Mouse (Mus musculus) right cerebral cortex, adult 2 months (tissue): Measurements from ENCODE around the gene Mlxip.

Source experiments
- DNase-seq, 2 experiments: peaks; one replicate each; pipeline ENCODE4 v3.0.0; 2021 to 2022; ENCODE audit warnings: low spot score in 2 of 2

Mlxip gene

DNA sequence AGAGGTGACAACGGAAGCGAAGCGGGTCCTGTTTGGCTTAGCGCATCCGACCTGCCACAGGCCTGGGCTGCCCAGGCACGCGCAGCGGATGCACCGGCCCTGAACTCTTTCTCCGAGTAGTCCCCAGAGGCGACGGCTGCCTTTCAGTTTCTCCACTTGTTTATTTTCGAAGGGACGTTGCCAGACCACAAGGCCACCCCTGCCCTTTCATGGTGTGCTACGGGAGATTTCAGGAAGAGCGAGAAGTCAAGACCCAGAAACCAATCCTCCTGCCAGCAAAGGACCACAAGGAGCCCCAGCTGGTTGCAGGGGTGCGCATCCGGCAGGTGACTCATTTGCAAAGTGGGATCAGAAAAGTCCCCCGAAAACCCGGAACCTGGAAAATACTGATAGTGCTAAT lies 12.6 kb upstream of the Mlxip start:
- no peak for DNase-seq

DNA sequence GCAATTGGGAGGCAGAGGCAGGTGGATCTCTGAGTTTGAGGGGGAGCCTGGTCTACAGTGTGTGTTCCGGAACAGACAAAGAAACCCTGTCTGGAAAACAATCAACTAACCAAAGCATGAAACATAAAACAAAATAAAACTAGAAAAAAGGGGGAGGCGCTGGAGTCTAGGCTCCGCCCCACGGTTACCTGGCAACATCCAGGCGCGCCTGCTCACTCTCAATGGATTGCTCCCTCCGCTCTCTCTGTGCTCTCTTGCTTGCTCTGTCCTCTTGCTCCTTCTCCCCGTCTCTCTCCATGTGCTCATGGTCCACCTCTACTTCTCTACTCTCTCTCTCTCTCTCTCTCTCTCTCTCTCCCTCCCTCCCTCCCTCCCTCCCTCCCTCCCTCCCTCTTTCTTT lies 11.9 kb upstream of the Mlxip start:
- no peak for DNase-seq

DNA sequence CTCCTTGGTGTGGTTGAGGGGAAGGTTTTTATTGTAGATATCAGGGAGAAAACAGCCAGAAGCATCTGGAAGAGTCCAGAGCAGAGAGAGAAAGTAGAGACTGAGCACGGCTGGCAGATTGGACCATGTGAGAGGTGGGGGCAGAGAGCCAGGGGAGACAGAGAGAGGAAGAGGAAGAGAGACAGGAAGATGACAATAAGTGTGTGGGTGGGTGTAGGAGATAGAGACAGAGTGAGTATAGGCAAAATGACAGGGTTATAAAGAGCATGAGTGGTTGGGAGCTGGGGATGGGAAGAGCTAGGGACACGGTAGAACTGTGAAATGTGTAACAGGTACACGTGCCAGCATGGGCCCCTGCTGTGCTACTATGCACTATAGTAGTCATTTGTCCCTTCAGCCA lies 6.1 kb upstream of the Mlxip start:
- DNase-seq: no peak

DNA sequence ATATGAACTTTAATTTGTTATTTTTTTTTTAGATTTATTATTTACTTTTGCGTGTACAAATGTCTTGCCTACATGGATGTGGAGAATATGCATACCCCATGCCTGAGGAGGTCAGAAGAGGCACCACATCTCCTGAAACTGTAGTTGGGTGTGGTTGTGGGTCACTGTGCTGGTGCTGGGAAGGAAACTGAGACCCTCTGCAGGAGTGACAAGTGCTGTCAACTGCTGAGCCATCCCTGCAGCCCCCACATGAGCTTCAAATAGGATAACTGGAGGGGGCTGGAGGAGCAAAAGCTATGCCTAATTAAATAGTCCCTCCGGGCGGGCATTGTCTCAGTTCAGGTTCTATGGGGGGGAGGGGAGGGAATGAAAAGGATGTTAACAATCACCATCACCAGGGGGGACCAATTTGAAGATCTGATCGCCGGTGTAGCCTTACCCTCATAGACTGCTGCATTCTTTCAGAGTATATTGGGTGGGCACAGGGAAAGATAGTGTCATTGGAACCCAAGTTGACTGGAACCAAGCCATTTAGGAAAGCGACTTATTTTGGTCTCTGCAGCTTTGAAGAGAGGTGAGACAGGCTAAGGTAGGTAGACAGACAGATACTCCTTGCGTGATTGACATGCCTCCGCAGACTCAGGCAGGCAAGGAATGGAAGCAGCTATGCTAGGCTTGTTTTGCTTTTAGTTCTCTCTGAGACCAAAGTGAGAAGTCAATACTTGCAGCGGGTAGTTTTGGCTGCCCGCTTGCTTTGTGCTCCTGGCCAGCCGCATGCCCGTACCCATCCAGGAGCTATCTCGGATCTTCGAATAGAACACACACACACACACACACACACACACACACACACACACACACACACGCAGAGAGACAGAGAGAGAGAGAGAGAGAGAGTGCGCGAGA lies 3.8 kb upstream of the Mlxip start:
- DNase-seq: peak in 1 of 2 experiments; percentile 23

DNA sequence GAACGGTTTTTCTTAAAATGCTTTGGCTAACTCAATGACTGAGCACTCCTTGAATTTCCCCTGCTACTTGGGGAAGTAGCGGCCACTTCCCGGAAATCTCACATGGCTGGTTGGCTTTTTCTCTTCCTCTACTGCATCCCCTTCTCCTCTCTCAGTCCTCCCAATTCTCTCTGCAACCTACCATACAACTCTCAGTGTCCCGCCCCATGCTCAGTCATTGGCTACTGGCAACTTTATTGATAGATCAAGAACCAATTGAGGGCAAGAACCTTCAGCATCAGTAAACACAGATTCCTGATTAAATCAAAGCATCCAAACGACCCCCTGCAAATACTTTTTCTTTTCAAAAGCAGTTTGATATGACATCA lies 3.2 kb upstream of the Mlxip start:
- peak; percentile 68 to 79 for DNase-seq

DNA sequence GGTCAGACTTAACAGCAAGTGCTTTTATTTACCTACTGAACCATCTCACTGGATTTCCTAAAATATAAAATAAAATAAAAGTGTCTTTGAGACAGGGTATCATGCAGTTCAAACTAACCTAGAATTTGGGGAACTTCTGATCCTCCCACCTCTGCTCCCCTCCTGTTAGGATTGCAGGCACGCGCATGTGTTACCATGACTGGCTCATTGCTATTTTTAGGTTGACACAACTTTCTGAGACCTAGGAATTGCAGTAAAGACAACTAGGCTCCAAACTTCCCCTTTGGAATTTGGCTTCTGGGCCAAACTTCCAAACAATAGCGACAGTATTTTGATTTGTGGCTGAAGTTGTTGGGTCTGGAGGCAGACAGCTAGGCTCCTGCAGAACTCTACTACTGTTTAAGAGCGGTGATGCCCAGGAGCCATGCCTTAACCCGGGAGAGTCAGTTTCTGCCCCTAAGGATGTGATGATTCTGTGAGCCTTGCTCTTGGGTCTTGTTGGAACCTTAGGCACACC lies 754 bp upstream of the Mlxip start:
- DNase-seq: no peak

DNA sequence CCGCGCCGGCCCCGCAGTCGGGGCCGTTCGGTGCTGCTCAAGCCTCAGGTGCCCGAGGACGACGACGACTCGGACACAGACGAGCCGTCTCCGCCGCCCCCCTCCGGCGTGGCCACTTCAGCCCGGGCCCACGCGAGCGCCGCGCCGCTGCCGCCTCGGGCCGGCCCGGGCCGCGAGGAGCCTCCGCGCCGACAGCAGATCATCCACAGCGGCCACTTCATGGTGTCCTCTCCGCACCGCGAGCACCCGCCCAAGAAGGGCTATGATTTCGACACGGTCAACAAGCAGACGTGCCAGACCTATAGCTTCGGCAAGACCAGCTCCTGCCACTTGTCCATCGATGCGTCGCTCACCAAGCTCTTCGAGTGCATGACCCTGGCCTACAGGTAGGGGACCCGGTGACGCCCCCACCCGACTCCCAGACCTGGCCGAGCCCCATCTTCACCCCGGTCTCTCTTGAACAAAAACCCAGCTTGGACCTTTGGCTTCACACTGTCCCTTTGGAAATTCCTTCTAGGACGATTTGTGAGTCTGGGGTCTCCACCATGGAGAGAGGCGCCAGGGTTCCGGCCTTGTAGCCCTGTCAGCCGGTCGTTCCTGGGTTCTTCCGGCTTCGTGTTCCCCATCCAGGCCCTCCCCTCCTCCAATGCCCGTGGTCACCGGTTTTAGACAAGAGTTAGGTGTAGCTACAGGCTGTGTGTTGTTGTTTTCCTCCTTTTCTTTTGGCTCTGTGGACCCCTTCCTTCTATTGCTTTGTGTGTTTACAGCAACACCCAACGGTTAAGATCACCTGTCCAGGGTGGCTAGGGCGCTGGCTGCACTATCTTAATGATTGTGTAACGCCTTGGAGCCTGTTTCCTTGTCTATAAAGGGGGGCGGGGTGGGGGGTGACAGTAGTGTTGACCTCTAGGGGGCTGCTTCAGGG lies 621 bp downstream of the Mlxip start:
- DNase-seq: peak in 1 of 2 experiments; percentile 21

DNA sequence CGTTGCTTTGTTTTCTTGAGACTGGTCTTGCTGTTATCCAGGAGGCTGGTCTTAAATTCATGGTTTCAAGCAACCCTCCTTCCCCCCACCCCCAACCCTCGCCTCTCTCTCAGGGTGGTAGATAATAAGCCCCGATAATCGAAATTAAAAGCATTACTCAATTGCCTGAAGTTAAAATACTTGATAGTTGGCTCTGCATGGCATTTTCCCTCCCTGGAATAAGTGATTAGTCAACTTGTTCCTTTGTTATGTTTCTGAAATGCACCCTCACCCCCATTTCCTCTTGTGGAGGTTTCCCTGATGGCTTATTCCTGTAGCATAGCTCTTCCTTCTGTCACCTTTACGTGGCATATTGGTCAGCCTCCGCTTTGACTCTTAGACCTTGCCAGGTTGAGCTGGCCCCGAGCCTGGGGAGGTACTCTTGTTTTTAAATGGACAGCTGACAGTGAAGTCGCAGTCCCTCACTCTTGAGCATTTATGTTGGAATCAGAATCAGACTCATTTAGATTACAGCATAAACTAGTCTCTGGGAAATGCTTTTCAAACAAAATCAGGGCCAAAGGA lies 2.4 kb downstream of the Mlxip start:
- no peak for DNase-seq

DNA sequence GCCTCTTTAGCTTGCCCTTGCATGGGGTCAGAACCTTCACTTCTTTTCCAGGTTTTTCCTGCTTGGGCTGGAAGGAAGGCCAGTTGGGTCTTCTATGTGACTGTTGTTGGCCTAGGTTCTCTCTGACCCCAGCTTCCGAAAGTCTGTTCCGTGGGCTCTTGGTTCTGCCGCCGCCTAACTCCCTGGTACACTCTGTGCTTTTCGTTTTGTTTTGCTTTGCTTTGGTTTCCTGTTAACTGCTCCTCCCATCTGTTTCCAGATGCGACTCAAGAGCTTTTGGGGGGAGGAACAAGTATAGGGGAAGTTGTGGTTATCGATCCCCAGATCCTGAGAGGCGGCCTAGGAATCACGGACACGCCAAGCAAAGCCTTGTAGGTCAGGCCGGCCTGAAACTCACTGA lies 3.2 kb downstream of the Mlxip start:
- no peak for DNase-seq

DNA sequence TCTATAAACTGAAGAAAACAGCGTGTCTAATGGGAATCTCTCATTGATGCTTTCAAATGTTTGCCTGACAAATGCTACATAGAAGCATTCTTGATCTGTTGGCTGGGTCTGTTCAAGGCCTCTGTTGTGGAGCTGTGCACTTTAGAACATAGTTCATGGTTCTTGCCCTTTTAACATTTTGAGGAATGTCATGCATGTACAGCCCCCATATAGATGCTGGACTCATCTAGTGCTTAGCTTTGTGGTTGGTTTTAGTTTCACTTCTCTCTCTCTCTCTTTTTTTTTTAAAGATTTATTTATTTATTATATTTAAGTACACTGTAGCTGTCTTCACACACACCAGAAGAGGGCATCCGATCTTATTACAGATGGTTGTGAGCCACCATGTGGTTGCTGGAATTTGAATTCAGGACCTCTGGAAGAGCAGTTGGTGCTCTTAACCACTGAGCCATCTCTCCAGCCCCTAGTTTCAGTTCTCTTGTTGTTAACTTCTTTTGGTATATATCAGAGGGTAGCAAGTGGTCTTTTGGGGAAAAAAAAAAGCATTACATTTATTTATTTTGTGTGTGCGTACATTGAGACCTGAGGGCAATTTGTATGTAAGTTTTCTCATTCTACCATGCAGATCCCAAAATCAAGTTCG lies 4.4 kb downstream of the Mlxip start:
- DNase-seq: no peak

DNA sequence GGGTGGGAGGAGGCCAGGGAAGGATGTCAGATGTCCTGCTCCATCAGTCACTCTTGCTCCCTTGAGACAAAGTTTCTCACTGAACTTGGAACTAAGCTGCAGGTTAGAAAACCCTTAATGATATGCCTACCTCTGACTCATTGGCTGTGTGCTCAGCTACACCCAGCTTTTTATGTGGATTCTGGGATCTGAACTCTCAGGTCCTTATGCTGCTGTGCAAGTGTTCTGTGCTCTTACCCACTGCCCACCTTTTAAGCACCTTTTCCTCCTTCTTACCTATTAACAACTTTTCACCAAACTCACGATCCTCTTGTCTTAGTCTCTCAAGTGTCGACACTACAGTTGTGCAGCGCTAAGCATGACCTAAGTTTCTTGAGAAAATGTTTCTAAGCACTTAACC lies 9.9 kb downstream of the Mlxip start:
- no peak for DNase-seq

DNA sequence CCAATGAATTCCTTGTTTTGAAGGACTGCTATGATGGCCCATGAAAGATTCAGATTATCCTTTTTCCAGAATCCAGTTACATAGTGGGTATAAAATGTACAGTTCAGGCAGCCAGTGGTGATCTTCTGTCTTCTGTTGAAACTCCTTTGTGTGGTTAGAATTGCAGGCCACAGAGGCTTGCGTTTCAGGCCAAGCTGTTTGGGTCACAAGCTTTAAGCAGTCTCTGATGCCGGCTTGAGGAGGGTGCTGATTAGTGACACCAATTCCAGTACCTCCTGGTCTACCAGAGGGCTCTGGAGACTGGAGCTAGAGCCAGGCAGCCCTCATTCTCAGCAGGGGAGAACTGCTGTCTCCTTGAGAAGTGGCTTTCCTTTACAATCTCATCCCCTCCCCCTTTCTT lies 12.4 kb downstream of the Mlxip start:
- DNase-seq: no peak

DNA sequence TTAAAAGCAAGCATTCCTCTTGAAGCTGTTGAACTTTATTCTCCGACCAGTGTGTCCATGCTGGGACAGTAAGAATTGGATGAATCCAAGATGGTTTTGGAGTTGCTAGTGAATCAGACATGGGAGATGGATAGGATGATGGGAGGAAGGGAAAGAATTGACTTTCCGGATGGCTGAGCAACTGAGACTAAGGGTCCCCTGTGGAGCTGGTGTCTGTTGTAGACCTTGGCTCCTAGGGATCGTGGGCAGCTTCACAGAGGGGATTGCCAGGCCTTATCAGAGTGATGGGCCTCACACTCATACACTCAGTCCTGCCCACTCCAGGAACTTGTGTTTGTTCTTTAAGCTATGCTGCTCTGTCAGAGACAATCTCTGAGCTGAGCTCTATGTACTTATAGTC lies 13.6 kb downstream of the Mlxip start:
- no peak for DNase-seq

DNA sequence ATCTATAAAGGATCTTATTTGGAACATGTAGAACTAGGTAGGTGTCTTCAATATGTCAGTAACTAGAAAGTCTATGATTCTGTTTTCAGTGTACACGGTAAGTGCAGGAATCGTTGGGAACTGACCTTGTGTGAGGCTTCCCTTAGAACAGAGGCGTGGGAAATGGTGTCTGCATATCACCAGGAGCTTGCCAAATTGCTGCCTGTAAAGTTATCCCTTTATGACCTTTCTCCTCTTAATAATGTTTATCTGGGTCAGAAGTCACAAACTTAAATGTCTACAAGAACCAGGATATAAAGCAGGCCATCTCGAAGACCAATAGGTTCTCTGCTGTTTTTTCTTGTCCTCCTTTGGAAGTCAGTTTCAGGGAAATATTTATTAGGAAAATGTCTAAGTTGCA lies 17.6 kb downstream of the Mlxip start:
- no peak for DNase-seq

DNA sequence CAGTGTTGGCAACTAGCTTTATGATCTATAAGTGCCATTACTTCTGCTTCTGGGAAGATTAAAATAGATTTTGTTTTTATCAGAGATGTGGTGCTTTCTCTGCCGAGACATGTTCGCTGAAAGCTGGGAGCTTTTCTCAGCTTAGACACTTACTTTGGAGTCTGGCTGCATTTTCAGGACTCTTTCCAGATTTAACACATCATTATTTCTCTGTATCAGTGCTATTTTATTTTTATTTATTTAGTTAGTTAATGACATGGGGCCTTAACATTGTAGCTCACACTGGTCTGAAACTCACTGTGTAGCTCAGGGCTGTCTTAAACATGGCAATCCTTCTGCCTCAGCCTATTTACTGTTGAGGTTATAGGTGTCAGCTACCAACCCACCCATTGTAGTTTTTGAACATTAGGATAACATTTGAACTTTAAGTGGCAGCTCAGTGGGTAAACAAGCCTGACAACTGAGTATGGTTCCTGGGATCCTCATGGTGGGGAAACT lies 19.3 kb downstream of the Mlxip start:
- no peak for DNase-seq

DNA sequence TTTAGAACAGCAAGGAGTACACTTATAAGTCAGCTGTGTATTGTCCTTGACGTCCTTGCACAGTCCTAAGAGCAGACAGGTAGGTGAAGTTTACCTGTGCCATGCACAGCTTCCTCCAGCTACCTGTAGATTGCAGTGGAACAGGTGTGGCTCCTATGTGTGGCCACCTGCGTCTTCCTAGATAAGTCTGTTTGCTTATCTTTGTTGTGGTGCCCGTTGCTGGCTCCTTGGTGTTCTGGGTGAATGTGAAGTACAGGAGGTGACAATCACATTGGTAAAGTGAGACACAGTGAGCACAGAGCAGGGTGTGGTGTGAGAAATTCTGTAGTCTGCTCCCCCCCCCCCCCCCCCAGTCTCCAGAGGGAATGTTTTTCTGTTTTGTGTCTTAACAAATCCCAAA lies 21.6 kb downstream of the Mlxip start:
- no peak for DNase-seq

DNA sequence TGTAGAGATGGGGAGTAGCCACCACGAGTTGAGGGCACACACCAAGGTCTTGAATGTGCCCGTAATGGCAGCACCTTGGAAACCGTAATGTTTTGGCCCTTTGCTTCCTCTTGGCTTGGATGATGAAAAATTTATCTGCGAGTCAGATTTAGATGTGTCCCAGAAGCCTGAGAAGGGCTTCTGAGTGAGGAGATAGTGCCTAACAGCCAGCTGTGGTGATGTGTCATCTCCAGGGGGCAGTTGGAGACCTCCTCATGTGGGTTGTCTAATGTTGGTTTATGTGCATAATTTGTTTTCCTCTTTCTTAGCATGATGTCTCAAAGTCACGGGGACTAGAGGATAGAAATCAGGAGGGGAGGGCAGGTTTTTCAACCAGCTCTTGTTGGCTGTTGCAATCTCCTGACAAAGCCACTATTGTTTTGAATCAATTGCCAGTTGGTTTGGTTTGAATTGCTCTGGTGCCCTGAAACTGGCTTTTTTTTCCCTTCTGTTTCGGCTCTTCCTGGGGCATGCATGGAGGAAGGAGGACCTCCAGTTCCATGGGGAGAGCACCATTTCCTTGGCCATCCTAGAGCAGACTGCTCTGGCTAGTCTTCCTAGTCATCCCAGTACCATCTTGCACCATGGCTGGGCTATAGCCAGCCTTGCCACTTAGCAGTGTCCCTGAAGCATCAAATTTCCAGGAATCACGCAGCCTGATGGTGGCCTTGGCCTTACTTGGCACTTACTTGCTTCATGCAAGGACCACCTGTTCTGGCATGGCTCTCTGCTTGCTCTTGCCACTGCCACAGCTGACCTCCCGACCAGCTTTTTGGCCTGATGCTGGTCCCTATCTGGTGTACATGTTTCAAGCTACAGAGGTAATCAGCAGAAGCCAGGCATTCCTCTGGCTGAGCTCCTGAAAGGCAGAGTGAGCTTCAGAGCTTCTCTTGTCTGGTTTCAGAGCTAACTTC lies 22.2 kb downstream of the Mlxip start:
- no peak for DNase-seq

DNA sequence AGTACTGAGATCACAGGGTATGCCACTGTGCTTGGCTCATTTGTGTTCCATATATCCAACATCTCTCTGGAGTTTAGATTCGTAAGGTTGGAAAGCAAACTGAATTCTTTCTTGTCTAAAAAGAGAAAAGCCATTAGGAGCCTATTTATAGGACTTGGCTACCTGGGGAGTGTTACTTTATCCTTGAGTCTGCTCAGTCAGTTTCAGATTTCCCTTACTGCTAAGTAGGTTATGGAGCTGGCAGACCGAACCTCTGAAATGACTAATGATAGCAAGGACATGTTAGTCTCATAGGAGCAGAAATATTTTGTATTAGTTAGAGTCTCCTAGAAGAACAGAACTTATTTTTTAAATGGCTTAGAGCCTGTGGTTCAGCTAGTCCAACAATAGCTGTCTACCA lies 29.3 kb downstream of the Mlxip start:
- DNase-seq: no peak

DNA sequence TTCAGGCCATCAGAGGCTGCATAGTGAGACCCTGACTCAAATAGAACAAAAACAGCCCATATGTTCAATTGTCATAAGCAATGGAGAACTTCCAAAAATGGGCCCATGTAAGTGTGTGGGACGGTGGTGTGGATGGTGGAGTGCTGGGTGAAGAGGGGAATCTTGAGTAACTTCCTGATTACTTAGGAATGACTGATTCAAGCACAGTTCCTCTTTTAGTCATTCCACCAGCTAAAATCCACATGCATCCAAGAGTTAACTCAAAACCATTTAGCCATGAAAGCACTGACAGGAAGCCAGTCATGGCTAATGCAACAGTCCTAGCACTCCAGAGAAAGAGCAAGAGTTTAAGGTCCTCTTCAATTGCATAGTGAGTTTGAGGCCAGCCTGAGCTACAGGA lies 33.0 kb downstream of the Mlxip start:
- no peak for DNase-seq

DNA sequence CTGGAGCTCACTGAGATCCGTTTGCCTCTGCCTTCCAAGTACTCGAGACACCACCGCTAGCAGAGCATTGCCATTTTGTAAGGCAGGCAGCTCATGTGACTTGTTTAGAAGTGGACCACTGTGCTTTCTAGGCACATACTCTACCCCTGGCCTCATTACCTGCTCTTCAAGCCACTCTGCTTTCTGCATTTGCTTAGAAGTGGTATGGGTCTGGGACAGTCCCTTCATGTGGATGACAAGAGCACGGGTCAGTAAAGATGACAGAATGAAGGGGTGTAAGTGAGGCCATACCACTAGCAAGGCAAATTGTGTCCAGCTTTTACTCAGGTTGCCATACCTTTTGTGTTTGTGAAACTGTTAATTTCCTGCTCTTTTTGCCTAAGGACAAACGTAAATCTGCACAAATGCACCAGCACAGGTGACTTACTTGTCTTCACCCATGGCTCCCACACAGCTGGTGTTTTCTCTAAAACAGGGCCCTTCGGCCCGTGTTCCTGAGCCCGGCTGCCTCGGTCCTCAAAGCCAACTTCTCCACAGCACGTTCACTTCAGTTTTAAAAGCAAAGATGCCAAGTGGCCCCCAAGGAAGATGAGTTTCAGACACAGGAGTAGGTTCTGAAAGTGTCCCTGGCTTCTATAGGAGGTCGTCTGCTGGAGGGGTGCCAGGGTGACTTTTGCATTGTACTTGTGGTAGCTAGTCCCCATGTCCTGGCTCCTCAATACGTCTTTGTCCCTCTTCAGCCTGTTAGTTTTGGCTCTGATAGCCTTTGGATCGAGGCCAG lies 37.1 kb downstream of the Mlxip start:
- DNase-seq: peak; percentile 9 to 49
